Mouse (Mus musculus): Measurements from ENCODE around the gene Aldh1a3.

- TF ChIP-seq CTCF (IDR thresholded peaks at IDR 0.05; ENCODE audit: low read depth) (no peak), EP300 (optimal IDR thresholded peaks at IDR 0.05) (no peak)
These were observed 80.2 kb downstream of the Aldh1a3 start for GRCm38 (mm10) chr7:66346959-66347663.

Measured in stomach, postnatal 0 days (tissue).